Mouse (Mus musculus): ENCODE results near the gene Cdkn1b. TPM values are rescaled to one million over a fixed set of nuclear protein-coding genes. Genes with fewer than 3 reads are reported as not detected.

The Cdkn1b gene
- total and polyA plus RNA-seq, 2 experiments from 2014 or later: 26.3 to 44.7 TPM

- no peak for TF ChIP-seq CTCF (IDR thresholded peaks at IDR 0.05; ENCODE audit: low read depth)
- no peaks in the 10 kb centered on the region for H3K9me3 ChIP-seq (ENCODE audit: low read length)
- no peak overlapping the region for H3K9ac ChIP-seq (replicated peaks; ENCODE audit: low read length)
- peaks cover 14% of the 10 kb centered on the region; the same call in 1 of the 2 replicates for H3K4me1 ChIP-seq (ENCODE audit: insufficient read depth, low read length)
- 68% methylated on average over 3 of the region's 3 CpGs for WGBS
- no peaks in the 10 kb centered on the region for H3K36me3 ChIP-seq (ENCODE audit: insufficient read depth, low read length)
- H3K4me2 ChIP-seq (ENCODE audit: low read depth, low read length): peak overlapping the region; percentile 83
- no peaks in the 10 kb centered on the region for H3K27me3 ChIP-seq (ENCODE audit: insufficient read depth, low read length)
- H3K27ac ChIP-seq: no peak overlapping the region
- H3K4me3 ChIP-seq (ENCODE audit: low read length): 0 out of 2 replicates have a peak overlapping the region, but pooled peaks have one; percentile 11
- no peak for ATAC-seq
- no peak for DNase-seq (ENCODE audit: low spot score)
Observed at GRCm38 (mm10) chr6:134924262-134924661, 4.1 kb downstream of the Cdkn1b start.

DNA sequence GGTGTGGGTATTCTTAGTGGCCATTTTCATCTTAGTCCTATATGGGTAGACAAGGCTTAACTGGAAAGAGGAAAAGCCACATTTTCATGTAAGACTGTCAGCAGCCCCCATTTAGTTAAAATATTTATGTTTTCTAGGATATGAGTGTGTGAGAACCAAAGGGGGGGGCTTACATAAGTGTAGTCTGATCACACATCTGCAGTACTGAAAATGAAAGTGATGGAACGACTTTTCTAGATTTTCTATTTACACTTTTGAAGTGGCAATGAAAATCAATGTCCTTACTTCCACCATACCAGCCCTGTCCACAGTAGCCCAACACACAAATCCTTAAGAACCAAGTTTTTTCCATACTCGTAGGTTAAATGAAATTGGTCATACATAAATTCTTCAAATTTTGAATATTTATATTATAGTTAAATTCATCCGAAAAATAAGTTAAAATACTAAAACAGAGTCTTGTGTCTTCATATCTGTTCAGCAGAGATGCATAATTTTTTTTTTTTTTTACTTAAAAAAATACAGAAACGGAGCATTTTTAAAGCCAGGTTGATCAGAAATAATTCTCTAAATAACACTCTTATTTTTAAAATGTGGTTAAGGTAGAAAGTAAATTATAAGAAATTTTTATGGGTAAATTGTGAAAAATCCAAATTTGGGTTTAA lies 5.6 kb downstream of the Cdkn1b start:
- Histone ChIP-seq H3K9ac (replicated peaks; ENCODE audit: low read length) (no peak overlapping the region), H3K27me3 (ENCODE audit: insufficient read depth, low read length) (no peaks in the 10 kb centered on the region), H3K4me2 (ENCODE audit: low read depth, low read length) (no peak overlapping the region), H3K4me3 (ENCODE audit: low read length) (no peak overlapping the region), H3K4me1 (ENCODE audit: insufficient read depth, low read length) (peaks cover 14% of the 10 kb centered on the region; the same call in 1 of the 2 replicates), H3K36me3 (ENCODE audit: insufficient read depth, low read length) (no peaks in the 10 kb centered on the region), H3K9me3 (ENCODE audit: low read length) (no peaks in the 10 kb centered on the region), H3K27ac (no peak overlapping the region)
- ATAC-seq (no peak), DNase-seq (ENCODE audit: low spot score) (no peak)
- no peak for TF ChIP-seq CTCF (IDR thresholded peaks at IDR 0.05; ENCODE audit: low read depth)
- WGBS: 67% methylated on average over 4 of the region's 4 CpGs

DNA sequence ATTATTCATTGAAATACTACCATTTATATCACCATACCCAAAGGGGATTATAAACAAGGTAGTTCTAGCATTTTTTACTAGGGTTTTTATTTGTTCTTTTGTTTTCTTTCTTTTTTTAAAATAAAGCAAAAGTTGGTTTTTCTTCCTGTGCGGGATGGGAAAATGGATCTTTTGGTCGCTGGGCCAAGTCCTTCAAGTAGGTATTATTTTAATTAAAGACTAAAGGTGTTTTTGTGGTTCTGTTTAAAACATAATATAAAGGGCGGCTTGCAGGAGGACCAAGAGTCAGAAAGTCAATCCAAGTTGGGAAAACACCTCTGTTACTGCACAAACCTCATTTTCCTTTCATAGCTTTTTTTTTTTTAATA lies 6.1 kb downstream of the Cdkn1b start:
- Histone ChIP-seq H3K4me2 (ENCODE audit: low read depth, low read length) (peak overlapping the region; percentile 78), H3K9me3 (ENCODE audit: low read length) (no peaks in the 10 kb centered on the region), H3K4me3 (ENCODE audit: low read length) (peak overlapping the region; percentile 59), H3K9ac (replicated peaks; ENCODE audit: low read length) (peak overlapping the region; percentile 85), H3K27me3 (ENCODE audit: insufficient read depth, low read length) (no peaks in the 10 kb centered on the region), H3K4me1 (ENCODE audit: insufficient read depth, low read length) (peaks cover 14% of the 10 kb centered on the region; the same call in 1 of the 2 replicates), H3K27ac (peak overlapping the region; percentile 89), H3K36me3 (ENCODE audit: insufficient read depth, low read length) (no peaks in the 10 kb centered on the region)
- 37% methylated on average over 3 of the region's 3 CpGs for WGBS
- TF ChIP-seq CTCF (IDR thresholded peaks at IDR 0.05; ENCODE audit: low read depth): no peak
- no peak for ATAC-seq
- DNase-seq (ENCODE audit: low spot score): no peak

DNA sequence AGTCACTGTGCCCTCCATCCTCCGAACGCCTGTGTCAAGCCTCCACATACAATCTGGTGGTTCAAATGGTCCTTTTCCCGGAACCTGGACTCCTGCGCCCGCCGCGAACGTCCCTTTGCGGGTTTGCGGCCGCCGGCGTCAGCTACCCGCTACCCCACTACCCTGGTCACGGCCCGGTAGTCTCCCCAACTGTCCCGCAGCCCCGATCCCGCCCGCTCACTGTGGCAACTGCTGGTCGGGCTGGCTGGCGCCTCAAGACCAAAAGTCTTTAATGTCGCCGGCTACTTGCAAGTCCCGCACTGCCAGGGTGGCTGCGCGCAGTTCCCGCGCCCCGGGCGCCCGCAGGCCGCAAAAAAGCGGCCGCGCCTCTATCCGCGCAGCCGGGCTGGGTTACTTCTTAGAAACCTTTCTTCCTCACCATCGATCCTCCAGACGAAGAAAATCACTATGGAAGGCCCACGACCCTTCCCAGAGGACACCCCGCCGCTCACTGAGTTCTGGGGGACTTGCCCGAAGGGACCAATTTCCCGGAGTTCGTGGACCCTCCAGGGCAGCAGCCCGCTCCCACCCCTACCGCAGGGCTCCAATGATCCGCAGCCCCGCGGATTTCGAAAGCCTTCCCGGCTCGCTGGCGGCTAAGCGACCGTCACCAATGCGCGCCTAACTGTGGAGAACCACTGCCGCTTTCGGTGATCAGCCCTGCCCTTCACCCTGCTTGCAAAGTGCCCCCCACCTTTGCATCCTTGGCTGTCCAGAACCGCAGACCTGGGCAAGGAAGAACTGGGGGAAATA lies 6.8 kb downstream of the Cdkn1b start:
- peak overlapping the region; percentile 89 for H3K27ac ChIP-seq
- peak; percentile 22 for ATAC-seq
- WGBS: 2% methylated on average over 63 of the region's 63 CpGs

GRCm38 (mm10) chr6:134927595-134928095 lies 7.4 kb downstream of the Cdkn1b start:
- H3K36me3 ChIP-seq (ENCODE audit: insufficient read depth, low read length): no peaks in the 10 kb centered on the region
- no peaks in the 10 kb centered on the region for H3K27me3 ChIP-seq (ENCODE audit: insufficient read depth, low read length)
- peak overlapping the region; percentile 59 for H3K4me3 ChIP-seq (ENCODE audit: low read length)
- WGBS: under 1% methylated on average over 13 of the region's 13 CpGs
- no peaks in the 10 kb centered on the region for H3K9me3 ChIP-seq (ENCODE audit: low read length)
- no peak for TF ChIP-seq CTCF (IDR thresholded peaks at IDR 0.05; ENCODE audit: low read depth)
- ATAC-seq: peak; percentile 6; the same call in 1 of the 2 replicates
- H3K27ac ChIP-seq: peak overlapping the region; percentile 89
- H3K9ac ChIP-seq (replicated peaks; ENCODE audit: low read length): peak overlapping the region; percentile 85
- H3K4me1 ChIP-seq (ENCODE audit: insufficient read depth, low read length): peaks cover 14% of the 10 kb centered on the region; the same call in 1 of the 2 replicates
- peak; percentile 35 for DNase-seq (ENCODE audit: low spot score)
- peak overlapping the region; percentile 78 for H3K4me2 ChIP-seq (ENCODE audit: low read depth, low read length)

More for the DNA sequence above, 6.8 kb downstream of the Cdkn1b start:
- Histone ChIP-seq H3K9ac (replicated peaks; ENCODE audit: low read length) (peak overlapping the region; percentile 85), H3K27me3 (ENCODE audit: insufficient read depth, low read length) (no peaks in the 10 kb centered on the region), H3K4me3 (ENCODE audit: low read length) (peak overlapping the region; percentile 59), H3K9me3 (ENCODE audit: low read length) (no peaks in the 10 kb centered on the region), H3K4me2 (ENCODE audit: low read depth, low read length) (peak overlapping the region; percentile 78), H3K36me3 (ENCODE audit: insufficient read depth, low read length) (no peaks in the 10 kb centered on the region), H3K4me1 (ENCODE audit: insufficient read depth, low read length) (peaks cover 14% of the 10 kb centered on the region; the same call in 1 of the 2 replicates)
- peak; percentile 70 for DNase-seq (ENCODE audit: low spot score)
- TF ChIP-seq CTCF (IDR thresholded peaks at IDR 0.05; ENCODE audit: low read depth): no peak

DNA sequence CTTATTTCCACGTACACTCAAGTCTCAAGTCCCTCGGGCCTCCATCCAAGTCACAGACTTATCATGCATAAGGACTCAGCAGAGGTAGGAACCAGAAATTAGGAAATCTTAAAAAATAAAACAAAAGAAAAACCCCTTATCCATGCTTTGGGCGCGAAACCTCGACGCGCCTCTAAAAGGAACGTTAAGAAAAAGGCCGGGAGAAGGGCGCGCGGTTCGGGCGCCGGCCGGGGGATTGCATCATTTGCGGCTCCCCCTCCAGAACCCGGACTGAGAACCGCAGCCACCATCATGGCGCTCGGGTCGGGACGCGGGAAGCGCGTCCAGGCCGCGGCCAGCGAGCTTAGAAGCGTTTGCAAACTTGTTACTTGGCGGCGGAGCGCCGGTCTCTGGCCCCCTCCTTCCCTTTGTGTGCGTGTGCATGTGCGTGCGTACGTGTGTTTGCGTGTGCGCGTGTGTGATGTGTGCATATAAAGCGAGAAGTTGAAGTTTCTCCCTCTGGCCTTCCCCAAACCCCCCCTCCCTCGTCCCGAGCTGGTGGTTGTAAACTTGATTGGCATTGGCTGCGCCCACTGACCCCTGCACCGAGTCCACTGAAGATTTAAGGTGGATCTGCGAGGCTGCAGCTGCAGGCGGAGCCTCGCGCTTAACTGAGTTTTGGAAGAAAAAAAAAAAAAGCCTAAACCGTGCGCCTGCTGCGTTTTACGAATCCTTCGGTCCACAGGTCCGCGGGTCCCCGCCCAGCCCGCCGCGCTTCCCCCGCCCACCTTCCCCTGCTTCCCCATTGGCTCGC lies 8.1 kb downstream of the Cdkn1b start:
- Histone ChIP-seq H3K4me2 (ENCODE audit: low read depth, low read length) (peak overlapping the region; percentile 78), H3K4me3 (ENCODE audit: low read length) (peak overlapping the region; percentile 59), H3K9ac (replicated peaks; ENCODE audit: low read length) (peak overlapping the region; percentile 85), H3K9me3 (ENCODE audit: low read length) (no peaks in the 10 kb centered on the region), H3K36me3 (ENCODE audit: insufficient read depth, low read length) (no peaks in the 10 kb centered on the region), H3K4me1 (ENCODE audit: insufficient read depth, low read length) (peaks cover 14% of the 10 kb centered on the region; the same call in 1 of the 2 replicates), H3K27me3 (ENCODE audit: insufficient read depth, low read length) (no peaks in the 10 kb centered on the region), H3K27ac (peak overlapping the region; percentile 89)
- TF ChIP-seq CTCF (IDR thresholded peaks at IDR 0.05; ENCODE audit: low read depth): no peak
- DNase-seq (ENCODE audit: low spot score) (peak; percentile 93), ATAC-seq (peak; percentile 94)
- WGBS: under 1% methylated on average over 63 of the region's 63 CpGs

Data from hindbrain, postnatal 0 days (tissue).